Mouse (Mus musculus) right cerebral cortex, postnatal 36 days (tissue): ENCODE measurements around the gene Tmem167.
A peak's percentile ranks its signal among the peaks of the same experiment; 100 is the strongest.
"Not testable (repeated sequence)": the region's sequence is repeated elsewhere in the genome, so short reads cannot be mapped to it uniquely, and the experiment has no call there.

Experiments used
- DNase-seq, 2 experiments: peaks; one replicate each; pipeline ENCODE4 v3.0.0; 2022; ENCODE audit warnings: low spot score in 2 of 2, mixed read lengths in 1 of 2

Gene Tmem167

GRCm38 (mm10) chr13:90088962-90089824 is at the start of gene Tmem167, which contains the start of gene Xrcc4:
Tmem167 (plus strand) TSS chr13:90089123.
Xrcc4 (minus strand) TSS chr13:90089608.
- peak; percentile 97 to 99 for DNase-seq

GRCm38 (mm10) chr13:90039613-90040012 is 49.3 kb upstream of the Tmem167 start:
- no peak for DNase-seq

- DNase-seq: no peak
Observed at GRCm38 (mm10) chr13:90051735-90052134, 37.2 kb upstream of the Tmem167 start.

- DNase-seq: no peak
Observed at GRCm38 (mm10) chr13:90052408-90052807, 36.5 kb upstream of the Tmem167 start.

- DNase-seq: no peak
Observed at GRCm38 (mm10) chr13:90061877-90062276, 27.0 kb upstream of the Tmem167 start.

GRCm38 (mm10) chr13:90089825-90090183 is 881 bp downstream of the Tmem167 start:
- DNase-seq: no peak

GRCm38 (mm10) chr13:90101514-90101913 is 12.6 kb downstream of the Tmem167 start:
- DNase-seq: no peak

GRCm38 (mm10) chr13:90106139-90106538 is 17.2 kb downstream of the Tmem167 start:
- DNase-seq: peak in 1 of 2 experiments; percentile 9

- not testable (repeated sequence) for DNase-seq
Observed at GRCm38 (mm10) chr13:90108746-90109145, 19.8 kb downstream of the Tmem167 start.

- DNase-seq: no peak
Observed at GRCm38 (mm10) chr13:90111681-90112080, 22.8 kb downstream of the Tmem167 start.

GRCm38 (mm10) chr13:90136156-90136910 is 47.4 kb downstream of the Tmem167 start:
- peak; percentile 20 to 23 for DNase-seq

- peak in 1 of 2 experiments; percentile 22 for DNase-seq
Observed at GRCm38 (mm10) chr13:90141681-90142080, 52.8 kb downstream of the Tmem167 start.

- no peak for DNase-seq
Observed at GRCm38 (mm10) chr13:90143245-90143644, 54.3 kb downstream of the Tmem167 start.

GRCm38 (mm10) chr13:90151881-90152280 is 63.0 kb downstream of the Tmem167 start:
- no peak for DNase-seq

GRCm38 (mm10) chr13:90152536-90153273 is 63.8 kb downstream of the Tmem167 start:
- no peak for DNase-seq

- DNase-seq: no peak
Observed at GRCm38 (mm10) chr13:90164147-90164546, 75.2 kb downstream of the Tmem167 start.

- DNase-seq: no peak
Observed at GRCm38 (mm10) chr13:90167044-90167443, 78.1 kb downstream of the Tmem167 start.

- DNase-seq: no peak
Observed at GRCm38 (mm10) chr13:90170100-90170781, 81.3 kb downstream of the Tmem167 start.

- DNase-seq: no peak
Observed at GRCm38 (mm10) chr13:90170782-90171179, 81.9 kb downstream of the Tmem167 start.

GRCm38 (mm10) chr13:90171390-90171789 is 82.5 kb downstream of the Tmem167 start:
- DNase-seq: no peak

- DNase-seq: no peak
Observed at GRCm38 (mm10) chr13:90175662-90176061, 86.7 kb downstream of the Tmem167 start.
